Mouse (Mus musculus) gastrocnemius, postnatal 36 days (tissue): ENCODE measurements around the gene Dock10. TPM values are rescaled to one million over a fixed set of nuclear protein-coding genes. Genes with fewer than 3 reads are reported as not detected.
"Not testable (repeated sequence)": the region's sequence is repeated elsewhere in the genome, so short reads cannot be mapped to it uniquely, and the experiment has no call there.

Source experiments
- DNase-seq, 2 experiments: peaks; one replicate each; pipeline ENCODE4 v3.0.0; 2022
- intact Hi-C: fragments of 180-260 bp; cut with DNase I; formaldehyde crosslinking; loops from one replicate; pipeline ENCODE4 v1.15.1; 2025
- long read RNA-seq, 2 experiments: library from polyadenylated mRNA; stranded (forward); transcript quantifications; one replicate each; pipeline ENCODE4 v2.0.0; 2021
- total RNA-seq, 2 experiments: library from RNA; stranded (reverse); gene quantifications; 2 replicates each; pipeline ENCODE4 v1.2.3; 2021

The Dock10 gene
- total RNA-seq: 1 to 10 TPM; 2.7 to 3.5 TPM
- long read RNA-seq, experiment 1: 0 reads
- long read RNA-seq, experiment 2: 0 reads

GRCm38 (mm10) chr1:80757977-80758797, at the start of gene Dock10:
Dock10 (minus strand) TSS chr1:80758527.
- intact Hi-C loops: no loop called here
- peak in 1 of 2 experiments; percentile 37 for DNase-seq

- intact Hi-C loops: no loop called here
- no peak for DNase-seq
Observed at GRCm38 (mm10) chr1:80806835-80807398, 48.6 kb upstream of the Dock10 start.

- intact Hi-C loops: no loop called here
- no peak for DNase-seq
Observed at GRCm38 (mm10) chr1:80802023-80802422, 43.7 kb upstream of the Dock10 start.

GRCm38 (mm10) chr1:80785066-80785779, 26.9 kb upstream of the Dock10 start:
- intact Hi-C loops: no loop called here
- no peak for DNase-seq

- no peak for DNase-seq
- intact Hi-C loops: no loop called here
Observed at GRCm38 (mm10) chr1:80784155-80784554, 25.8 kb upstream of the Dock10 start.

GRCm38 (mm10) chr1:80765504-80765903, 7.2 kb upstream of the Dock10 start:
- intact Hi-C loops: no loop called here
- no peak for DNase-seq

GRCm38 (mm10) chr1:80763042-80763950, 5.0 kb upstream of the Dock10 start:
- DNase-seq: no peak
- intact Hi-C loops: no loop called here

GRCm38 (mm10) chr1:80758798-80759184, 464 bp upstream of the Dock10 start:
- no peak for DNase-seq
- intact Hi-C loops: no loop called here

- no peak for DNase-seq
- intact Hi-C loops: no loop called here
Observed at GRCm38 (mm10) chr1:80757650-80757976, 714 bp downstream of the Dock10 start.

GRCm38 (mm10) chr1:80756824-80757649, 1.3 kb downstream of the Dock10 start:
- no peak for DNase-seq
- intact Hi-C loops: no loop called here

- DNase-seq: no peak
- intact Hi-C loops: no loop called here
Observed at GRCm38 (mm10) chr1:80756060-80756439, 2.3 kb downstream of the Dock10 start.

- intact Hi-C loops: no loop called here
- no peak for DNase-seq
Observed at GRCm38 (mm10) chr1:80755296-80756059, 2.8 kb downstream of the Dock10 start.

GRCm38 (mm10) chr1:80749122-80749521, 9.2 kb downstream of the Dock10 start:
- intact Hi-C loops, DNase-seq: not testable (repeated sequence)

GRCm38 (mm10) chr1:80746691-80747463, 11.4 kb downstream of the Dock10 start:
- no peak for DNase-seq
- intact Hi-C loops: no loop called here

GRCm38 (mm10) chr1:80746195-80746594, 12.1 kb downstream of the Dock10 start:
- no peak for DNase-seq
- intact Hi-C loops: no loop called here

- no peak for DNase-seq
- intact Hi-C loops: no loop called here
Observed at GRCm38 (mm10) chr1:80739472-80739871, 18.9 kb downstream of the Dock10 start.

- DNase-seq: no peak
- intact Hi-C loops: no loop called here
Observed at GRCm38 (mm10) chr1:80737812-80738391, 20.4 kb downstream of the Dock10 start.

GRCm38 (mm10) chr1:80730582-80730981, 27.7 kb downstream of the Dock10 start:
- intact Hi-C loops: no loop called here
- no peak for DNase-seq
